Mouse (Mus musculus) lung, embryonic 15.5 days (tissue): ENCODE results near the gene Lamtor3. TPM values are rescaled to one million over a fixed set of nuclear protein-coding genes. Genes with fewer than 3 reads are reported as not detected.

ENCODE experiments used
- ATAC-seq: fragments of 200-750 bp; cut with Nextera tagmentation; 2 replicates; pipeline ENCODE4 v1.8.0; 2017; ENCODE audit warnings: moderate number of reproducible peaks, borderline replicate concordance; ENCODE audit not compliant: low FRiP score, low TSS enrichment; ENCODE audit errors: extremely low read depth
- H3K27ac ChIP-seq: fragments of 300-500 bp; sonication (generic); 2 replicates; pipeline ENCODE4 v1.5.1; 2015; ENCODE audit warnings: moderate library complexity, mild to moderate bottlenecking, inconsistent platforms
- H3K27me3 ChIP-seq: fragments of 300-500 bp; sonication (generic); 2 replicates; pipeline ENCODE4 v1.6.1; 2015; ENCODE audit warnings: inconsistent platforms
- H3K36me3 ChIP-seq: fragments of 300-500 bp; sonication (generic); 2 replicates; pipeline ENCODE4 v1.6.1; 2015; ENCODE audit warnings: inconsistent platforms
- H3K4me1 ChIP-seq: fragments of 300-500 bp; sonication (generic); 2 replicates; pipeline ENCODE4 v1.6.1; 2015; ENCODE audit warnings: inconsistent platforms
- H3K4me2 ChIP-seq: fragments of 300-500 bp; sonication (generic); 2 replicates; pipeline ENCODE4 v1.6.1; 2015; ENCODE audit warnings: inconsistent platforms, mild to moderate bottlenecking, moderate library complexity
- H3K4me3 ChIP-seq: fragments of 300-500 bp; sonication (generic); 2 replicates; pipeline ENCODE4 v1.5.1; 2015; ENCODE audit warnings: mild to moderate bottlenecking, inconsistent platforms
- H3K9ac ChIP-seq: fragments of 300-500 bp; sonication (generic); 2 replicates; pipeline ENCODE4 v1.6.1; 2015; ENCODE audit warnings: inconsistent platforms
- H3K9me3 ChIP-seq: fragments of 300-500 bp; sonication (generic); 2 replicates; pipeline ENCODE4 v1.6.1; 2016; ENCODE audit warnings: inconsistent platforms
- WGBS: fragments of 180-500 bp; shearing (Covaris S2); methylation state at CpG from one replicate; pipeline ENCODE4 v1.1.7; 2015; 5-methylcytosine and 5-hydroxymethylcytosine counted together
- polyA plus RNA-seq: library from polyadenylated mRNA; unstranded; fragments of >200 nt; fragmentation: Nextera tagmentation; extraction: Ambion mirVana; gene quantifications from 2 replicates; pipeline ENCODE4 v1.2.1, GENCODE M21; 2015

Lamtor3 gene
- polyA plus RNA-seq, result 104 and 110 TPM in 2 replicates

DNA sequence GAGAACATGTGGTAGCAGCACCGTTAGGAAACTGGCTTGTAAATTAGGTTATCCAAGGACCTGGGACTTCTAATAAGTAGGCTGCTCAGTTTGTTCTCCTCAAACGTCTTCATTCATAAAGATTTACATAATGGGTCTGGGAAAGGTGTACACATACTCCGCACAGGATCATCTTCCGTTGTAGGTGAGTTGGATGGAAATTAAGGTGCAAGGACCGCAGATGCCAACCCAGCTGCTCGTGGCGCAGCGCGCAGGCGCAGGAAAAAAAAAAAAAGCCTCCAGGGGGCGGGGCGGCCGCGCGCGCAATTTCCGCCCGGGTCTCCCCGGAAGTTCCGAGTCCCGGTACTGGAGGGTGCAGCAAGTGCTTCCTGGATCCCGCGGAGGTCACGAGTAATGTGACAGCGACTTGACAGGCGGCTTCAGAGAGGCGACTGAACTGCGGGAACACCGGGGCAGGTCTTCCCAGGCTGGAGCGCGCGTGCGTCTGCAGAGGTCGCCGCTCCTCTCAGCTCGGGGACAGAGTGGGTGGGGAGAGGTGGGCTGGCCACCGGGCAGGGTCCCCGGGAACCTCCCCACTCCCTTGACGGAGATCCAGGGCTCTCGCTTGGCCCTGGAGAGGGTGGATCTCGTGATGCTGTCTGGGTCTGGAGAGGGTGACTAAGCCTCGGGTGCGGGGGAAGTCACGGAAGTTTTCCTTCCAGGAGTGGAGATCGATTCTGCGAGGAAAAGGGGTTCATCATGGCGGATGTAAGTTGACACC is at the start of gene Lamtor3:
Lamtor3 (plus strand) TSS at position 335 of the 760 bp plus-strand sequence.
- H3K4me2 ChIP-seq, result peak within 1 kb of the TSS; percentile 82
- H3K27ac ChIP-seq, result peak within 1 kb of the TSS; percentile 70
- H3K4me3 ChIP-seq, result peak within 1 kb of the TSS; percentile 97
- WGBS, result under 1% methylated on average over 40 of the region's 47 CpGs
- H3K9ac ChIP-seq, result peak within 1 kb of the TSS; percentile 85
- peaks cover 17% of the 10 kb centered on the region for H3K4me1 ChIP-seq
- H3K27me3 ChIP-seq, result no peaks in the 10 kb centered on the region
- H3K36me3 ChIP-seq, result peaks cover 13% of the 10 kb centered on the region; the same call in 1 of the 2 replicates
- peak; percentile 91 for ATAC-seq
- no peaks in the 10 kb centered on the region for H3K9me3 ChIP-seq

DNA sequence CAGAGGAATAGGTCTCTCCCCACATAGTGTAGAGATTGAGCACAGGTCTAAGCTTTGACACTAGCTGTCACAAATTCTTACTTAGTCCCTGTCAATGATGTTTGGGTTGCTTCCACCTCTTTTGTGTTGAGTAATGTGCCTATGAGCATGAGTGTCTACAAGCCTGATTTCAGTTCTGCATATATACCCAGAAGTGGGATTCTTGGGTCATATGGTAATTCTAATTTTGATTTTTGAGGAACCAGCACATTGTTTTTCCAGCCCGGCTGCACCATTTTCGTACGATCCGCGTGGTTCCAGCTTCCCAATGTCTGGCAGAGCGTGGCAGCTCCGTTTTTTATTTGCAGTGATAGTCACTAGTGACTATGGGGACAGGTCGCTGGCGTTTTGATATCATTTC is 48.9 kb upstream of the Lamtor3 start:
- H3K9ac ChIP-seq, result no peak overlapping the region

GRCm38 (mm10) chr3:137879313-137879712 is 39.0 kb upstream of the Lamtor3 start:
- ATAC-seq, result no peak
- Histone ChIP-seq H3K4me2 (no peak overlapping the region), H3K27me3 (no peaks in the 10 kb centered on the region), H3K9ac (no peak overlapping the region), H3K4me3 (no peak overlapping the region), H3K9me3 (no peaks in the 10 kb centered on the region), H3K4me1 (no peaks in the 10 kb centered on the region), H3K27ac (no peak overlapping the region), H3K36me3 (no peaks in the 10 kb centered on the region)
- 64% methylated on average over 3 of the region's 3 CpGs for WGBS

More for the DNA sequence above, 48.9 kb upstream of the Lamtor3 start:
- ATAC-seq, result no peak
- Histone ChIP-seq H3K27ac (no peak overlapping the region), H3K4me1 (peaks cover 11% of the 10 kb centered on the region), H3K27me3 (no peaks in the 10 kb centered on the region), H3K4me2 (no peak overlapping the region), H3K9me3 (no peaks in the 10 kb centered on the region), H3K4me3 (no peak overlapping the region), H3K36me3 (0 out of 2 replicates have a peak, but pooled peaks cover 4% of the 10 kb centered on the region)
- WGBS, result 89% methylated on average over 9 of the region's 9 CpGs

GRCm38 (mm10) chr3:137880109-137880748 is 38.1 kb upstream of the Lamtor3 start:
- no peaks in the 10 kb centered on the region for H3K36me3 ChIP-seq
- H3K27ac ChIP-seq, result no peak overlapping the region
- no peak overlapping the region for H3K4me3 ChIP-seq
- 48% methylated on average over 4 of the region's 4 CpGs for WGBS
- no peak overlapping the region for H3K9ac ChIP-seq
- H3K4me2 ChIP-seq, result no peak overlapping the region
- no peaks in the 10 kb centered on the region for H3K9me3 ChIP-seq
- no peaks in the 10 kb centered on the region for H3K27me3 ChIP-seq
- no peaks in the 10 kb centered on the region for H3K4me1 ChIP-seq
- no peak for ATAC-seq

GRCm38 (mm10) chr3:137881093-137881492 is 37.2 kb upstream of the Lamtor3 start:
- WGBS, result 89% methylated on average over 5 of the region's 5 CpGs
- Histone ChIP-seq H3K4me3 (no peak overlapping the region), H3K9ac (no peak overlapping the region), H3K36me3 (no peaks in the 10 kb centered on the region), H3K27me3 (no peaks in the 10 kb centered on the region), H3K27ac (no peak overlapping the region), H3K4me1 (no peaks in the 10 kb centered on the region), H3K4me2 (no peak overlapping the region), H3K9me3 (no peaks in the 10 kb centered on the region)
- no peak for ATAC-seq

GRCm38 (mm10) chr3:137887961-137888360 is 30.3 kb upstream of the Lamtor3 start:
- no peak overlapping the region for H3K4me2 ChIP-seq
- H3K9ac ChIP-seq, result no peak overlapping the region
- no peak overlapping the region for H3K27ac ChIP-seq
- 75% methylated on average over 7 of the region's 7 CpGs for WGBS
- no peak for ATAC-seq
- H3K27me3 ChIP-seq, result no peaks in the 10 kb centered on the region
- no peaks in the 10 kb centered on the region for H3K4me1 ChIP-seq
- no peaks in the 10 kb centered on the region for H3K9me3 ChIP-seq
- no peak overlapping the region for H3K4me3 ChIP-seq
- H3K36me3 ChIP-seq, result peaks cover 15% of the 10 kb centered on the region; the same call in 1 of the 2 replicates

DNA sequence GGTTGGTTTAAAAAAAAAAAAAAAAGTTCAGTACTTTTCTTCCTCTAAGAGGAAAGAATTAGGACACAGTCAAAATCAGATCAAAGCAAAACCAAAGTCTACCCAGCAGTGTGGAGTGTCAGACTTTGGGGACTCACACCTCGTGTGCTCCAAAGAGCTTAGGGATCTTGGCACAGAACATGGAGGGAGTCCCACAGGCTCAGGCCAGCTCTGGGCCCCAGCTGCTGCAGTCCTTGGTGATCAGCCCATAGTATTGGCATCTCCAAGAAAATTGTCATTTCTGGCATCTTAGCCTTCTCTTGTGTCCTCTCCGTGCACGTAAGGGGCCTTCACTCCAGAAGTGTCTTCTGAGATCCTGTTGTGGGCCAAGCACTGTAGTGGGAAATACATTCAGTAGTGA is 27.2 kb upstream of the Lamtor3 start:
- 48% methylated on average over 3 of the region's 3 CpGs for WGBS
- Histone ChIP-seq H3K27ac (no peak overlapping the region), H3K9ac (no peak overlapping the region), H3K4me3 (no peak overlapping the region), H3K9me3 (no peaks in the 10 kb centered on the region), H3K4me1 (no peaks in the 10 kb centered on the region), H3K36me3 (peaks cover 23% of the 10 kb centered on the region), H3K27me3 (no peaks in the 10 kb centered on the region), H3K4me2 (no peak overlapping the region)
- ATAC-seq, result peak; percentile 65; the same call in 1 of the 2 replicates

GRCm38 (mm10) chr3:137892118-137892517 is 26.2 kb upstream of the Lamtor3 start:
- Histone ChIP-seq H3K27me3 (no peaks in the 10 kb centered on the region), H3K4me1 (no peaks in the 10 kb centered on the region), H3K36me3 (peaks cover 23% of the 10 kb centered on the region), H3K4me3 (no peak overlapping the region), H3K9me3 (no peaks in the 10 kb centered on the region), H3K4me2 (no peak overlapping the region), H3K9ac (no peak overlapping the region), H3K27ac (no peak overlapping the region)
- ATAC-seq, result no peak
- WGBS, result 97% methylated on average over 4 of the region's 4 CpGs

DNA sequence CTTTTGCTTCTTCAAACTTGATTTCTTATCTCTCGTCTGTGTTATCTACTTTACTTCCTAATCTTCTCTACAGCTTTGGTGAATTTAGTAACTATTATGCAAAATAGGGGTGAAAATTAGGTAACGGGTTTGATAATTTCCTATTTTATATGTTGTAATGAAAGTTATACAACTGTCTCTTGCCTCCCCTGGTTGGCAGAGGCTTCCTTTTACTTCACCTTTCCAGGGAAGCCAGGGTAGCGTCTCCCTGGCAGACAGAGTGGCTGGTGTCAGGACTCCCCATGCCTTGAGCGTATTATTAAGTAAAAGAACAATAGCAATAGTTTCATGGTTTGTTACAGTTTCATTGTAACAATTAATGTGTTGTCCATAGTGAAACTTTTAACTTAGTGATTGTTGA is 24.5 kb upstream of the Lamtor3 start:
- Histone ChIP-seq H3K4me3 (no peak overlapping the region), H3K4me1 (no peaks in the 10 kb centered on the region), H3K27me3 (no peaks in the 10 kb centered on the region), H3K27ac (no peak overlapping the region), H3K4me2 (no peak overlapping the region), H3K36me3 (peaks cover 32% of the 10 kb centered on the region), H3K9ac (no peak overlapping the region), H3K9me3 (no peaks in the 10 kb centered on the region)
- 86% methylated on average over 4 of the region's 4 CpGs for WGBS
- ATAC-seq, result no peak

DNA sequence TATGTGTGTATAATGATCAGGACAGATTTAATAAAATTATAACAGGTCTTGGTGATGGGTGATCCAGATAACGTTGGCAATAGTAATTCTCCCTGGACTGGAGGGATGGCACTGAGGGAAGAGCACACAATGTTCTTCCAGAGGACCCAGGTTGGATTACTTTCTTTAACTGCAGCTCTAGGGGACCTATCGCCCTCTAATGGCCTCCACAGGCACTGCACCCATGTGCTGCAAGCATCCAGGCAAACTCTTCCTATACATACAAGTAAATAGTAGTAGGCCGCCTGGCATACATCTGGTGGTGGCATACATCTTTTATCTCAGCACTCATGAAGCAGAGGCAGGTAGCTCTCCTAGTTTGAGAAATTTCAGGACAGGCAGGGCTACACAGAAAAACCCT is 23.1 kb upstream of the Lamtor3 start:
- H3K27ac ChIP-seq, result no peak overlapping the region
- H3K4me1 ChIP-seq, result no peaks in the 10 kb centered on the region
- WGBS, result 89% methylated on average over 3 of the region's 3 CpGs
- H3K4me2 ChIP-seq, result no peak overlapping the region
- no peak overlapping the region for H3K9ac ChIP-seq
- no peaks in the 10 kb centered on the region for H3K9me3 ChIP-seq
- ATAC-seq, result no peak
- peaks cover 23% of the 10 kb centered on the region for H3K36me3 ChIP-seq
- no peaks in the 10 kb centered on the region for H3K27me3 ChIP-seq
- H3K4me3 ChIP-seq, result no peak overlapping the region

- Histone ChIP-seq H3K36me3 (peaks cover 23% of the 10 kb centered on the region), H3K27me3 (no peaks in the 10 kb centered on the region), H3K27ac (no peak overlapping the region), H3K4me2 (no peak overlapping the region), H3K9ac (no peak overlapping the region), H3K9me3 (no peaks in the 10 kb centered on the region), H3K4me1 (no peaks in the 10 kb centered on the region), H3K4me3 (no peak overlapping the region)
- ATAC-seq, result no peak
- 89% methylated on average over 4 of the region's 4 CpGs for WGBS
These were observed 21.9 kb upstream of the Lamtor3 start for GRCm38 (mm10) chr3:137896386-137896785.

GRCm38 (mm10) chr3:137896867-137897266 is 21.4 kb upstream of the Lamtor3 start:
- Histone ChIP-seq H3K4me3 (no peak overlapping the region), H3K4me1 (no peaks in the 10 kb centered on the region), H3K36me3 (peaks cover 23% of the 10 kb centered on the region), H3K27ac (no peak overlapping the region), H3K9ac (no peak overlapping the region), H3K27me3 (no peaks in the 10 kb centered on the region), H3K9me3 (no peaks in the 10 kb centered on the region), H3K4me2 (no peak overlapping the region)
- 89% methylated on average over 3 of the region's 3 CpGs for WGBS
- ATAC-seq, result no peak
